Mouse (Mus musculus): ENCODE measurements around the gene Pear1.

Pear1 gene

DNA sequence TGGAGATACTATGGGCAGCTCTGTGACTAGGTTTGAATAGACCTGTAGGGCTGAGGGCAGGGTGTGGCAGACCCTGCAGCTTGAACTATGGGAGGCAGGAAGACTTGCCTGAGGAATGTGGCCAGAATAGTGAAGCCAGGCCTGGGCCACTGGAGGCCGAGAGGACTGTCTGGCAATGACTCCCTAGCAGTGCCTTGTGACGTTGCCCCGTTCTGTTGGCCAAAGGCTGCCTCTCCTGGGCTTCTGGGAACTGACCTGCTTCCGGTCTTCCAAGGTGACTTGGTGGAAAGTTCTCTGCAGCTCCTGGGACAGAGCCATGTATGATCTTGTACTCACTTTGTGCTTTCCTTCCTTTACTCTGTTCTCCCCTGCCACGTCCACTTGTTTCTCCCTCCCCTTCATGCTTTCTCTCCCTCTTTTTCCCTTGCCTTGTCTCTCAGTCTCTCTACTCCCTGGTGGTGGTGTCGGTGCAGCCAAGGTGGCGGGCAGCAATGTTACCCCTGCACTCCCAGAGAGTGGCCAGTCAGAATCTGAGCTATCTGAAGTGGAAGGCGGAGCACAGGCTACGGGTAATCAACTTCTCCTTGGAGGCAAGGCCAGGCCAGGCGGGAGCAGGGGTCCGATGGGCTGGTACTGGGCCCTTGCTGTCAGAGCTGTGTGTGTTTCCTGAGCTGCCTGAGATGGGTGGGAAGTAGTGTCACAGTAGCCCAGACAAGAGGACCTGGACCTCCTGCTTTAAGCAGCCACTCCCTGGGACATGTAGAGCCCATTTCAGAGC is 89.9 kb downstream of the Pear1 start:
- no peak for DNase-seq (ENCODE audit: extremely low read depth, insufficient read length, low spot score)

DNA sequence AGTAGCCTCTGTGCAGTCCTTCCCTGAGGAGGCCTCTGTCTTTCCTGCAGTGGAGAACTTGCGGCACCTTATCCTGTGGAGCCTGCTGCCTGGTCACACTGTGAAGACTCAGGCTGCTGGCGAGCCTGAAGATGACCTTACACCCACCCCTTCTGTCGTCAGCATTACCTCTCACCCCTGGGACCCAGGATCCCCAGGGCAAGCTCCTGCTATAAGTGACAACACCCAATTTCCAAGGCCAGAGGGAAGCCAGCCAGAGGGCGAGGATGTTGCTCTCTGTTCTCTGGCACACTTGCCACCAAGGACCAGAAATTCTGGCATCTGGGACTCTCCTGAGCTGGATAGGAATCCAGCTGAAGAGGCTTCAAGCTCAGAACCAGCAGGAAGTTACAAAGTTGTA is 91.0 kb downstream of the Pear1 start:
- DNase-seq (ENCODE audit: extremely low read depth, insufficient read length, low spot score) = no peak

GRCm38 (mm10) chr3:87728696-87729095 is 95.4 kb downstream of the Pear1 start:
- DNase-seq (ENCODE audit: extremely low read depth, insufficient read length, low spot score) = no peak

GRCm38 (mm10) chr3:87726191-87726590 is 97.9 kb downstream of the Pear1 start:
- DNase-seq (ENCODE audit: extremely low read depth, insufficient read length, low spot score) = no peak

GRCm38 (mm10) chr3:87725396-87726160 is 98.5 kb downstream of the Pear1 start:
- DNase-seq (ENCODE audit: extremely low read depth, insufficient read length, low spot score) = no peak

GRCm38 (mm10) chr3:87724556-87724955 is 99.5 kb downstream of the Pear1 start:
- no peak for DNase-seq (ENCODE audit: extremely low read depth, insufficient read length, low spot score)

DNA sequence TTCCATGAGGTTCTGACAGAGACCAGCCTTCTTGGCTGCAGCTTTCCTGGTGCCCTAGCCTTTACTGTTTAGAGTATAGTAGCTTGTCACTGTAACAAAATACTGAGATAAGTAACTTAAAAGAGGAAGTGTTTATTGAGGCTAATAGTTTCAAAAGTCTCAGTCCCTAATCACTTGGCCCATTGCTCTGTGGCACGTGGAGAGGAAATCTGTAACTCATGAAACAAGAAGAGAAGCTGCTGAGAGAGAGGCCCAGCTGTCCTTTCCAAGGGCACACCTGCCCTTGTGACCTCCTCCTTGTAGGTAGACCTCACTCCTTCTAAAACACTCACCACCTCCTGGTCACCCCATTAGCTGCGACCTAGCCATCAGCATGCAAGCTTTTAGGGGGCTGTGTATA is 105.6 kb downstream of the Pear1 start:
- no peak for DNase-seq (ENCODE audit: extremely low read depth, insufficient read length, low spot score)

Measured in 3134 (cell line).